Mouse (Mus musculus) heart, adult 8-10 months (tissue): ENCODE measurements around the gene Appl1. TPM values are rescaled to one million over a fixed set of nuclear protein-coding genes. Genes with fewer than 3 reads are reported as not detected.
"Not testable (repeated sequence)": the region's sequence is repeated elsewhere in the genome, so short reads cannot be mapped to it uniquely, and the experiment has no call there.

Experiments
- DNase-seq: peaks from one replicate; pipeline ENCODE4 v3.0.0; 2022; ENCODE audit warnings: low spot score
- total RNA-seq, 4 experiments: library from RNA; stranded (reverse); gene quantifications; 2 replicates each; pipeline ENCODE4 v1.2.4; 2022

The Appl1 gene
- total RNA-seq, 4 experiments from 2014 or later: 12.7 to 23.4 (median 17.5) TPM

DNA sequence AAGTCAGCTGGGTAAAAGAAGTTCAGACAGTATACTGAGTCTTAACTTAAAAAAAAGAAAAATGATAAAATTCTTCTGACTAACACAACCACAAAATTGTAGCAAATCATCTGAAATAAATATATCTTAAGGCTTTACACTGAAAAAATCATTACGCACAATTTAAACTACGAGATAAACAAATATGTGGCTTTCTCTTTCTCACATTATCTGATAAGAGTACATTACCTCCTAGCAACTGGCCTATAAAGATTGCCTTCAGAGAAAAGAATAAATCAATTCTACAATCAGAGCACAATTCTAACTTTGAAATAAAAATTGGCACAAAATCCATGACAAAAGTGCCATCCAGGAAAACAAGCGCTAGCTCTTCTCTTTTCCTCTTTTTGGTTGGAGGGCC is 1.9 kb downstream of the Appl1 start:
- DNase-seq: no peak

DNA sequence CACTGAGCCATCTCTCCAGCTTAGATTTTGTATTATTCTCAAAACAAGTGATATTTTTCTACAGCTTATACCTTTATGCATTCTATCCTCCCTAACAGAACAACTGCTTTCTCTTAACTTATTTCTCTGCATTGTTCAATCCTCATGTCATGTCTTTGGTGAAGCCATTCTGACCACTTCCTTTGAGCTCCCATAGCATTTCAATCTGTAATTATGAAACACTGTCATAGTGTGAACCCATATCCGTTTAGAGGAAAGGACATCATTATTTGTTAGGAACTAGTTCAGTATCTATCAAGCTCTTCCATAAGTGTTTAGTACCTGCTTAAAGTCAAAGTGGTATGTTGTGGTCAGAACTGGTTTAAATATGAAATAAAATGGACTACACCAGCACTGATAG is 10.5 kb downstream of the Appl1 start:
- DNase-seq: no peak

DNA sequence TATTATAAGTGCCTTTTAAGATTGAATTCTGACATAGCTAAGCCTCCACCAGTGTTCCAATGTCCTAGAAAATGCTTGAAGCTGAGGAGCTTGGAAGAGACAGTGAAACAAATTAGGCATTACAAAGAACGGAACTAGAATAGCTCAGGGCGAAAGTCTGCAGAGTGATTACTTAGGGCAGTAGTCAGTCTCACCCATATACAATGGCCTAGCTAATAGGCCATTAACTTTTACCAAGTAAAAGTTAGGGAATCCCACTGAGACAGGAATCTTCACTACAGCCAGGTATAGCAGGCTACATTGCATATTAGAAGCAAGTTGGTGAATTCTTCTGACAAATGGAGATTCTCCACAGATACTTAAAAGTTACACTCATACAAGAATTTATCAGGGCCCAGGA is 14.9 kb downstream of the Appl1 start:
- DNase-seq: not testable (repeated sequence)

DNA sequence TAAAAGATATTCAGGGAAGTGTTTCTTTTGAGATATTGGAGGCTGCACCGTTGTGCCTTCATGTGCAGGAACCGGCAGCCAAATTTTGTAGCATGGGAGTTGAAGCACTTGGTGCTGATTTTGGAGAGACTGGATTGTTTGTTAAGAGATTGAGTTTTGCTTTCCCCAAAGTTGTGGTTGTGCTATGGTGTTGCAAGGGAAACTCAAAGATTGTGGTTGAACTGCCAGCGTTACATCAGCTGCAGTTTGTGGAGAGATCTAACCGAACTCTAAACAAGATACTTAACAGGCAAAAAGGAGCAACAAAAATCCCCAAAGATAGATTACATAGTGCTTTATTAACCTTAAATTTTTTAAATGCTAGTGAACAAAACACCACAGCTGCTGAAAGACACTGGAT is 35.5 kb downstream of the Appl1 start:
- DNase-seq: no peak

DNA sequence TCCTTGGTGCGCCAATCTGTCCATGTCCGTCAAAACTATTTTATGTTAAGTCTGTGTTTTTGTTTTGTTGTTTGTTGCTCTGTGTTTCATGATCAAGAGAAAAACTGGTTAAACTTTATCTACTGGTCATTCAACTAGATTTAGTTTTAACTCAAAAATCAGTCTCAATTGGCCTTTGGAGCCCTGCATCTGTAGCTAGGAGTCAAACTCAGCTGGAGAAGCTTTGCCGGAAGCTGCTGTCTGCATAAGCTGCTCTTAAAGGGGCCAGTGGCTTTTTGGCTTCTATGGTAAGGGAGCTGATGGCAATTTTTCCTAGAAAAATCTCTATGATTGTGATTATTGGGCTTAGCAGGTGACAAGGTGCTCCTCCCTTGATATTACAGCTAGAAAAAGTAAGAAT is 36.1 kb downstream of the Appl1 start:
- no peak for DNase-seq

DNA sequence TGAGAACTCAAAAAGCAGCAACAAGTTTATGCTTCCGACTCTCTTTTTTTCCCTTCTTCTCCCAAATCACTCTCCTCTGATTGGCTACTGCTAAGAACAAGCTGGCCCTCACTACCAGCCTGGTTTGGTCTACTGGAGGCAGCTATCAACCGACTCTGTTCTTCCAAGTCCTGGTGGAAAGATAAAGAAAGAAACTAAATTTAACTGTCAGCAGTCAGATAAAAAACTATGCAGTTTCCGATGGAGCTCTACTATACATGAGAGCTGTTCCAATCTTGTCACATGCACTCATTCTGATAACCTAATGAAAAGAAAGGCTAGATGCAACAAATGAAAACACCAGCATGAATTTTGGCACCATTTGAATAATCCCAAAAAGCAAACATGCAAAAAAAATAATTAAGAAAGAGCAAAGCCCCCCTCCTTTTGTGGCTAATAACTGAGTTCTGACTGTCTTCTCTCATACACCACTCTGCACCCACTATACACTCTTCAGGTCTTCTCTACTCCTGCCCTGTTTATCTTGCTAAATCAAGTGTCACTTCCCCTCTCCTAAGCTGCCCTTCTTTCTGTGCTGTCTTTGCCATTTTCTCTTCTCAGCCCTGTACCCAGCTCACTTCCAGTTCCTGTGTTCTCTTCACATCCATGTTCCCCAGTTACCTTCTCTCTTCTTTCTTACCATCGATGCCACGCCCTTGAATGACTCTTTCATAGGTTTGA is 47.2 kb downstream of the Appl1 start:
- DNase-seq: no peak

DNA sequence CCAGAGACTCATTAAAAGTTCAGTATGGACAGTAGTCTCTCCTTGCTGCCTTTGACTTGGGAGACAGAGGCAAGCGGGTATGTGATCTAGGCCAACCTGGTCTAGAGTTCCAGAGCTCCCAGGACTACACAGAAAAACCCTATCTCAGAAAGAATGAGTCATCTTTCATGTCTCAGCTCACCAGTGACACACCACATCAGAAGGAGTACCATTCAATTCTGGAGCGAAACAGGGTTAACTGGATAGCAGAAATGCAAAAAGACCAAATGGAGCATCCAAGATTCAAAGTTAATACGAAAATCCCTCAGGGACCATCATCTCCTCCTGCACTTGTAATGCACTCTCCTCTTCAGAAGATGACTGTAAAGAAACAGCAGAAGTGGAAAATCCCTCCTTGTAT is 51.7 kb downstream of the Appl1 start:
- no peak for DNase-seq

DNA sequence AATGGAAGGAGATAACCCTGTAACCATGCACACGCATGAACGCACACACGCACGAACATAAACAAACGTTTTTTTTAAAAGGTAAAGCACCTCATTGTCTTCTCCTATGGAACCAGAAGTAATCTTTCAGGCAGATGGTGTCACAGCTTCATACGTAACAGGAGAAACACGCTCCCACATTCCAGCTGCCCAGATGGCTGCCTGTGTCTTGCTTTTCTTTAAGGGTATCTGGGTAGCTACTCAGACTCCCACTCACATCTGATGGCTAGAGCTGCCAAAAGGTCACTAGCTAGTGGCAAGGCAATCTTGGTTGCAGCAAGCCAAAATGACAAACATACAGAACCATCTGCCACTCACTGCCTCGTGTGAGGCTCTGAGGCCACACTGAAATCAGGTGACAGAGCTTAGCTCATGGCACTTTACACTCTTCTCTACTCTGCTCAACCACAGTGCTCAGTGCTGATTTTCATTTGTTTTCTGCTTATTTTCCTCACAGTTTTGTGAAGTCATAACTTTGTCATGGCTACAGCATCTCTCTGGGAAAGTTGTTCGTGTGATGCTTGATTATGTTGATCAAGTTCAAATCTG is 57.3 kb downstream of the Appl1 start:
- no peak for DNase-seq

DNA sequence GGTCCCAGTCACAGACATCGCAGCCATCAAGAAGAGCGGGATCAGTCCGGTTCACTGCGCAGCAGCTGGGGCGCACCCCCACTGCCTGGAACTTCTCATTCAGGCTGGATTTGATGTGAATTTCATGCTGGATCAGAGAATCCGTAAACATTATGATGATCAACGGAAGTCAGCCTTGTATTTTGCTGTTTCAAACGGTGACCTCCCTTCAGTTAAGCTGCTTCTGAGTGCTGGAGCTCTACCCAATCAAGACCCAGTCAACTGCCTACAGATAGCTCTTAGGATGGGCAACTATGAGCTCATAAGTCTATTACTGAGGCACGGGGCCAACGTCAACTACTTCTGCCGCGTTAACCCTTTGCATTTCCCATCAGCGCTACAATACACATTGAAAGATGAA is 59.2 kb downstream of the Appl1 start:
- no peak for DNase-seq

DNA sequence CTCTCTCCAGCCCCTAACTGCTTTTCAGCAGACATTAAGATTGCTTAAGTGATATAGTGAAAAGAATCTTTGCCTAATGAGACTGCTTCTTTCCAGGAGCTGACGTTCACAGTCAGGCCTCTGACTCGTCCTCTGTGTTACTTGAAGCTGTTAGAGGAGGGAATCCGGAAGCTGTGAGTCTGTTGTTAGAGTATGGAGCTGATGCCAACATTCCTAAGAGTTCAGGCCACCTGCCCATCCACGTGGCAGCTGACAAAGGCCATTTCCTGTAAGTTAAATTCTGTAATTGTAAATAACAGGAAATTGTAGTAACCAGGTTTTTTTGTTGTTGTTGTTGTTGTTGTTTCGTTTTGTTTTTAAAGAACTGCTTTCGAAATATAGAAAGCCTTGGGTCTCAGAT is 59.8 kb downstream of the Appl1 start:
- peak; percentile 31 for DNase-seq

DNA sequence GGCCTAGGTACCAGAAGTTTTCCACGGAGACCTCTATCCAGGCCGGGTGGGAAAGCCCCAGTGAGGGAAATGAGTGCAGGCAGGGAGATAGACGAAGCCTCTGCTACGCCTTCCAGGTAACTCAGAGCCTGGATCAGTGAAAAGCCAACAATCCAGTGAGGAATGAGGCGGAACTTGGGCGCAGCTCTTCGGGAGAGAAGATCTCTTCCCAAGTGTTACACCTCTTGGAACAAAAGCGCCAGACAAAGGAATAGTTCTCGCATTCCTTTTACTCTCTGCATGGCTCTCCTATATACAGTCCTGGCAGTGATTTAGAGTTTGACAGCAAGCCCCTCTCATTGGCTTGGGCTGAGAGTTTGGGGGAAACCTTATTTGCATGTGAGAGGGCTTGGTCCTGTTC is 60.6 kb downstream of the Appl1 start:
- DNase-seq: not testable (repeated sequence)

DNA sequence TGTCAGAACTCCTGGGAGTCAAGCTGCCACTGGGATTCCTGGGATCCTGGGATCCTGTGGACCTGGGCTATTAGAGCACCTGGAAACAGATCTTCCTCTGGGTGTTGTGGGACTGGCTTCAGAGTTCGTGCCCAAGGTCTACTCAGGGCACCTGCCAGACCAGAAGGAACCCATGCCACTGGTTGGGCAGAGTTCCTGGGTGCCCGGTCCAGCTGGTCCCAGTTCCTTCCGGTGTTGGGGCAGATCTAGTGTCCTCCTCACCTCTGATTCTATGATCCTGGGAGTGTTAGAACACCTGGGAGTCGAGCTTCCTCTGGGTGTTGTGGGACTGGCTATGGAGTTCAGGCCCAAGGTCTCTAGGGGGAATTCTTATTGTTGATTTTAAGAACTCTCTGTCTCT is 63.6 kb downstream of the Appl1 start:
- DNase-seq: no peak

DNA sequence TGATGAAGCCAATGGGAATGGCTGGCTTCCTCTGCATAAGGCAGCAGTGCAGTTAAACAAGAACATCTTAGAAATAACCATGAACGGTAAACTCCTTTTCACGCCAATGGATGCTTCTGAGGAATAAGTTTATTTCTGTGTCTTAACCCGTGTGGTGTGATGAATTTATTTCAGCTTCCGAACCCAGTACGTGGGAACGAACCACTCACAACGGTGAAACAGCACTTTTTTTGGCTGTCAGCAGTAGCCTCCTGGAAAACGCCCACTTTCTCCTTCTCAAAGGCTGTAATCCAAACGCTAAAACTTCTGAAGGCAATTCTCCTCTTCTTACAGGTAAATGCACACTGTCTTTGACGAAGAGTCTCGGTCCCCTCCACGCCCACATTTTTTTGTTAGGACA is 70.1 kb downstream of the Appl1 start:
- DNase-seq: no peak

DNA sequence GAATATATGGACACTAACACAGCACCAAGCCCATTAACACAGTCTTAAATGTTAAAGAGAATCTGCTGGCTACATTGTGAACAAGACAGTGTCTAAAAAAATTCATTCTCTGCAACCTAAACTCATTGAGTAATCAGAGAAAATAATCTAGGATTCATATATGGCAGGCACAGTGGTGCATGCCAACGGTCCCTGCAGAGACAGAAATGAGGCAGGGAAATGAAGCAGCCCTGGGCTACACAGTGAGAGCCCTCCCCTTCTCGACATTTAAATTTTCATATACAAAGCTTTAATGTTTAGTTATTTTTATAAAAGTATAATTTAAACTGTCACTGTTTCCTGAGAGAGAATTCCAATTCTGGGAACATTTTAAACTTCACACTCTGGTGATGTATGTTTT is 71.5 kb downstream of the Appl1 start:
- no peak for DNase-seq

DNA sequence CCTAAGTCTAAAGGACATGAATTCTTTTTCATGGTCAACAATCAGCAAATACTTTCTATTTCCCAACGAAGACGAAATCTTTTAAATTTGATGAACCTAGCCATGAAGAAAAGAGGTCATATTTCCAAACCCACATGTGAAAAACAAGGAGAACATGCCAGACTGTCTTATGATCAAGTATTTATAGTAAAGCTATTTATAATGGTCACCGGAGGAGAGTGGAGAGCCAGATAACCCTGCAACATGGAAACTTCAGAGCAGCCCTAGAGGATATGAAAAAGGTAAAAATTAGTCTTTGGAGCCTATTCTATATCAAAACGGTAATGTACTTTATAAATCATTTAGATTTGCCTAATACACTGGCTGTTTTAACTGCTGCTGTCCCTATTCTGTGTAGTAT is 76.6 kb downstream of the Appl1 start, which contains the start of gene Asb14:
Gene Asb14, plus strand, starts transcription at position 166 of the 400 bp plus-strand sequence.
- DNase-seq: peak; percentile 42

DNA sequence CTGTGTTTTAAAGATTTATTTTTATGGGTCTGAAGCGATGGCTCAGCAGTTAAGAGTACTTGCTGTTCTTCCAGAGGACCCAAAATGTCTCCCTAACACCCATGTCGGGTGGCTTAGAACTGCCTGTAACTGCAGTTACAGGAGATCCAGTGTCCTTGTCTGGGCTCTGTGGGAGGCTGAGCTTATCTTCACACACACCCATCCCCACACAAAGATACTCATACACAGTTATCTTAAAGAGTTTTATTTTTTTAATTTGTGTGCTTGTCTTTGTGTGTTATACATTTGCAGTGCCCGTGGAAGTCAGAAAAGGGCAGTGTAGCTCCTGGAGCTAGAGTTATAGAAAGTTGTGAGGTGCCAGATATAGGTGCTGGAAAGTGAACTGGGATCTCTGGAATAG is 80.3 kb downstream of the Appl1 start:
- DNase-seq: no peak

DNA sequence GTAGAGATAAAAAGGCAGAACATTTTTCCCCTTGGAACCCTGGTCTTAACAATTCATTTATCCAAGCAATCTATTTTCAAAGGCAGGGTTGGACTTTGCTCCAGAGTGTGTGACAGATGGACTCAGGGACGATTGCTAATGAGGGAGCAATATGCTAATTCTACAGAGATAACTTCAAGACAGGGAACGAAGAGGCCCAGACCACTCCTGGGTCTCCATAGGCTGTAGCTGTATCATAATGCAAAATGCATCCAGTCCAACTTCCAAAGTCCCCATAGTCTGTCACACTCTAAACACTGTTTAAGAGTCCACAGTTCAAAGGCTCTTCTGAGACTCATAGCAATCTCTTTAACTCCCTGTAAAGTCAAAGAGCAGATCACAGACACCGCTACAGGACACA is 83.8 kb downstream of the Appl1 start:
- no peak for DNase-seq

DNA sequence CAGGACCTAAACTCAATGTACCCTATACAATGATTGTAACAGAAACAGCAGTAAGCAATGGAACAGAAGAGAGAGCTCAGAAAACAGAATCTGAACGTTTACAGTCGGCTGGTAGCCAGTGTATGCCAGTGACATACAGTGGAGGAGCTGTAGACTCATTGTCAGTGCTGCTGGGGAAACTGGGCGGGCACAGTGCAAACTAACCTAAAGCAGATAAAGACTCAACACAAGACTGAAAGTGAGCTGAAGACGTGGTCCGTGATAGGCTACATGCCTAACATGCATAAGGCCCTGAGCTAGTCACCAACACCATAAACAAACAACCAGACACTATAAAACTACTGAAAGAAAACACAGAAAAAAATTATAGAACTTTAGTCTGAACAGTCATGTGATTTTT is 89.3 kb downstream of the Appl1 start:
- no peak for DNase-seq

DNA sequence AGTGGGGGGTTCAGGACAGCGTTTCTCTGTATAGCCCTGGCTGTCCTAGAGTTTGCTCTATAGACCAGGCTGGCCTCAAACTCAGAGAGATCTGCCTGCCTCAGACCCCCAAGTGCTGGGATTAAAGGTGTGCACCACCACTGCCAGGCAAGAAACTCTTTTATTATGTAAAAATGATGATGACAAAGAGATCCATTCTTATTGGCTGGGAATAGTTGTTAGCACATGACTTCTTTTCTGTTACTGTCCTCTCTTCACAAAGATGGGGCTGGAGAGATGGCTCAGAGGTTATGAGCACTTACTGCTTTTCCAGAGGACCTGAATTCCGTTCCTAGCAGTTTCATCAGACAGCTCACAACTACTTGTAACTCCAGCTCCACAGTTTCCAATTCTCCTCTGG is 91.1 kb downstream of the Appl1 start:
- DNase-seq: no peak

DNA sequence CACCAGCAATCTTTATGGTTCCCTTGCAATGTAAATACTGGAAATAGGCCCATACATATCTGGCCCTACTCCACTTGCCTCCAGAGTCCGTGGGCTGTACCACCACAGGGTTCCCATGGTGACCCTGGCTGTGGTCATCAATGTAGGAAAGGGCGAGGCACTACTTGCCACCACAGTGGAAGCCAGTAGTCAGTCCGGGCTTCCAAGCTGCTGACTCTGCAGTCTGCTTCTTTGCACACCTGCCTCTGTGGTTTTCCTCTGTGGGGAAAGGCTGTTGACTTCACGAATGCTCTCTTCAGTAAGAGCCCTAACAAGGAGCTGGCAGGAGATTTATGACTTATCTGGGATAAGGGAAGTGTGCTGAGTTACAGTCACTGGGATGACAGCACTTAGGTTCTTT is 92.3 kb downstream of the Appl1 start:
- DNase-seq: no peak
